ENCODE assay signal across 20 mouse cellular contexts in genomic region chr11:119586511-119586910, GRCm38 (mm10). TPM values are rescaled to one million over a fixed set of nuclear protein-coding genes. Genes with fewer than 3 reads are reported as not detected.
DNase-seq lines count a peak whose midpoint lies in the region; ATAC-seq and TF ChIP-seq lines count a peak whose summit lies in the region.
"Had no signal": no experiment of that assay in that cellular context is flagged by ENCODE, and none has a peak within 500 bp of the region (broad histone marks: within the 10 kb centered on the region; RNA-seq: fewer than 3 reads in every experiment).

No protein-coding gene starts in this region.

- H3K9me3 ChIP-seq in embryonic facial prominence, embryonic 13.5 days = no peaks in the 10 kb centered on the region
- H3K9me3 ChIP-seq in embryonic facial prominence, embryonic 10.5 days = no peaks in the 10 kb centered on the region
- no peaks in the 10 kb centered on the region for H3K9me3 ChIP-seq in forebrain, postnatal 0 days (ENCODE audit: low read length)
- H3K9me3 ChIP-seq: heart, embryonic 10.5 days; hindbrain, embryonic 15.5 days; intestine, embryonic 15.5 days; liver, embryonic 13.5 days; midbrain, embryonic 12.5 days had no signal

- no peak for TF ChIP-seq CTCF in forebrain, postnatal 0 days (IDR thresholded peaks at IDR 0.05; ENCODE audit: low read depth)

- ATAC-seq in embryonic facial prominence, embryonic 13.5 days (ENCODE audit: insufficient number of reproducible peaks, insufficient read depth, low FRiP score, low TSS enrichment, low read depth) = no peak
- ATAC-seq in forebrain, postnatal 0 days = no peak
- ATAC-seq: intestine, embryonic 15.5 days had no signal

- H3K27ac ChIP-seq in embryonic facial prominence, embryonic 13.5 days = no peak overlapping the region
- H3K27ac ChIP-seq in embryonic facial prominence, embryonic 10.5 days (replicated peaks) = no peak overlapping the region
- no peak overlapping the region for H3K27ac ChIP-seq in forebrain, postnatal 0 days (ENCODE audit: low read depth, low read length)
- H3K27ac ChIP-seq: heart, embryonic 10.5 days; hindbrain, embryonic 15.5 days; intestine, embryonic 15.5 days; liver, embryonic 13.5 days; midbrain, embryonic 12.5 days had no signal

- no peaks in the 10 kb centered on the region for H3K36me3 ChIP-seq in embryonic facial prominence, embryonic 13.5 days
- H3K36me3 ChIP-seq in embryonic facial prominence, embryonic 10.5 days (replicated peaks) = no peaks in the 10 kb centered on the region
- no peaks in the 10 kb centered on the region for H3K36me3 ChIP-seq in forebrain, postnatal 0 days (ENCODE audit: insufficient read depth)
- H3K36me3 ChIP-seq: heart, embryonic 10.5 days; hindbrain, embryonic 15.5 days; intestine, embryonic 15.5 days; liver, embryonic 13.5 days; midbrain, embryonic 12.5 days had no signal

- no peak overlapping the region for H3K4me2 ChIP-seq in embryonic facial prominence, embryonic 13.5 days
- no peak overlapping the region for H3K4me2 ChIP-seq in forebrain, postnatal 0 days (ENCODE audit: low read depth)
- H3K4me2 ChIP-seq: hindbrain, embryonic 15.5 days; intestine, embryonic 15.5 days; liver, embryonic 13.5 days; midbrain, embryonic 12.5 days had no signal

- H3K4me3 ChIP-seq in embryonic facial prominence, embryonic 13.5 days = no peak overlapping the region
- no peak overlapping the region for H3K4me3 ChIP-seq in embryonic facial prominence, embryonic 10.5 days
- no peak overlapping the region for H3K4me3 ChIP-seq in forebrain, postnatal 0 days (ENCODE audit: low read depth, low read length)
- H3K4me3 ChIP-seq: heart, embryonic 10.5 days; hindbrain, embryonic 15.5 days; intestine, embryonic 15.5 days; liver, embryonic 13.5 days; midbrain, embryonic 12.5 days had no signal

- H3K9ac ChIP-seq in embryonic facial prominence, embryonic 13.5 days = peak overlapping the region; percentile 21; the same call in 1 of the 2 replicates
- H3K9ac ChIP-seq in forebrain, postnatal 0 days = no peak overlapping the region
- H3K9ac ChIP-seq: hindbrain, embryonic 15.5 days; intestine, embryonic 15.5 days; liver, embryonic 13.5 days; midbrain, embryonic 12.5 days had no signal

- intact Hi-C loops in left cerebral cortex, postnatal 25 days (cut with DNase I) = no loop called here
- intact Hi-C loops in gastrocnemius, postnatal 36 days (cut with DNase I) = no loop called here

- H3K4me1 ChIP-seq in embryonic facial prominence, embryonic 13.5 days = peaks cover 10% of the 10 kb centered on the region; the same call in 1 of the 2 replicates
- H3K4me1 ChIP-seq in embryonic facial prominence, embryonic 10.5 days = peaks cover 12% of the 10 kb centered on the region
- H3K4me1 ChIP-seq in forebrain, postnatal 0 days (ENCODE audit: insufficient read depth) = no peaks in the 10 kb centered on the region
- H3K4me1 ChIP-seq: hindbrain, embryonic 15.5 days; liver, embryonic 13.5 days; midbrain, embryonic 12.5 days had no signal

- no peak for DNase-seq in embryonic facial prominence, embryonic 10.5 days (ENCODE audit: low spot score)
- DNase-seq in left cerebral cortex, postnatal 25 days (ENCODE audit: low spot score in 2 of 2) = peak; percentile 11 to 12
- no peak for DNase-seq in left cerebral cortex, adult 18-20 months (ENCODE audit: low spot score in 2 of 2)
- peak; percentile 35 for DNase-seq in cerebellum, adult 8-10 months
- DNase-seq in forebrain, postnatal 0 days = peak; percentile 24
- no peak for DNase-seq in gastrocnemius, postnatal 36 days
- DNase-seq: adrenal gland, adult 2 months; heart, postnatal 4 days; kidney, postnatal 36 days; liver, embryonic 13.5 days; lung, adult 2 months; lung, postnatal 14 days; spleen, adult 18-20 months had no signal

- peaks cover 7% of the 10 kb centered on the region for H3K27me3 ChIP-seq in embryonic facial prominence, embryonic 13.5 days
- H3K27me3 ChIP-seq in embryonic facial prominence, embryonic 10.5 days (replicated peaks; ENCODE audit: low read depth, poor library complexity, severe bottlenecking) = 0 out of 2 replicates have a peak, but pooled peaks cover 8% of the 10 kb centered on the region
- no peaks in the 10 kb centered on the region for H3K27me3 ChIP-seq in forebrain, postnatal 0 days (ENCODE audit: insufficient read depth, low read length)
- H3K27me3 ChIP-seq: hindbrain, embryonic 15.5 days; intestine, embryonic 15.5 days had no signal

- WGBS in embryonic facial prominence, embryonic 13.5 days = 82% methylated on average over 4 of the region's 4 CpGs
- 85% methylated on average over 4 of the region's 4 CpGs for WGBS in embryonic facial prominence, embryonic 10.5 days
- 65% methylated on average over 4 of the region's 4 CpGs for WGBS in forebrain, postnatal 0 days

RNA-seq across cellular contexts. Expression of gene Rptor, which starts 16.2 kb away (rescaled TPM):
- 10.8 and 12.5 TPM in 2 replicates for polyA plus RNA-seq in embryonic facial prominence, embryonic 13.5 days (2015; fragmentation: Nextera tagmentation; extraction: Ambion mirVana)
- polyA plus RNA-seq in embryonic facial prominence, embryonic 10.5 days (2016; fragmentation: Nextera tagmentation; extraction: Ambion mirVana) = 14.4 and 15.7 TPM in 2 replicates
- 10 to 100 TPM; 57.5 to 62.0 TPM for total RNA-seq in left cerebral cortex, postnatal 25 days (2021)
- 10 to 100 TPM; 63.1 to 64.1 TPM for total RNA-seq in left cerebral cortex, adult 18-20 months (2021)
- 38.4 and 46.7 TPM in 2 replicates for total RNA-seq in forebrain, postnatal 0 days (2014; rRNA removed)
- polyA plus RNA-seq in forebrain, postnatal 0 days (2015; fragmentation: Nextera tagmentation; extraction: Ambion mirVana) = 5.0 and 8.0 TPM in 2 replicates
- 10 to 100 TPM; 23.6 to 25.9 TPM for total RNA-seq in gastrocnemius, postnatal 36 days (2021)

RNA-seq across cellular contexts. Expression of gene Nptx1, which starts 39.0 kb away (rescaled TPM):
- 0.60 and 0.66 TPM in 2 replicates for polyA plus RNA-seq in embryonic facial prominence, embryonic 13.5 days (2015; fragmentation: Nextera tagmentation; extraction: Ambion mirVana)
- 1.9 and 2.6 TPM in 2 replicates for polyA plus RNA-seq in embryonic facial prominence, embryonic 10.5 days (2016; fragmentation: Nextera tagmentation; extraction: Ambion mirVana)
- total RNA-seq in left cerebral cortex, postnatal 25 days (2021) = 100 to 1,000 TPM; 182 to 222 TPM
- total RNA-seq in left cerebral cortex, adult 18-20 months (2021) = 100 to 1,000 TPM; 226 to 265 TPM
- total RNA-seq in forebrain, postnatal 0 days (2014; rRNA removed) = 10.0 and 14.2 TPM in 2 replicates
- polyA plus RNA-seq in forebrain, postnatal 0 days (2015; fragmentation: Nextera tagmentation; extraction: Ambion mirVana) = 5.1 and 6.9 TPM in 2 replicates
- under 1 TPM in 1 of 2 experiments, not detected in 1; 0.10 TPM for total RNA-seq in gastrocnemius, postnatal 36 days (2021)
- total RNA-seq: granulocyte monocyte progenitor cell, adult 5-6 weeks; megakaryocyte, adult 5-6 weeks had no signal

Comparison
In these comparisons a context has a peak if more than half of its experiments do, and no peak if none do; other contexts are left out.
1. DNase-seq: peak in left cerebral cortex, postnatal 25 days (2 of 2), cerebellum, adult 8-10 months (single experiment) and forebrain, postnatal 0 days (single experiment); none in embryonic facial prominence, embryonic 10.5 days (single experiment), left cerebral cortex, adult 18-20 months (0 of 2) and gastrocnemius, postnatal 36 days (0 of 2).
2. RNA of gene Nptx1, which starts 39.0 kb away (total RNA-seq): 226 to 265 TPM in left cerebral cortex, adult 18-20 months, 182 to 222 TPM in left cerebral cortex, postnatal 25 days and 10.0 to 14.2 TPM in forebrain, postnatal 0 days; 0.10 TPM in gastrocnemius, postnatal 36 days; every median in the first group is over 10 times any median in the second.